Mouse (Mus musculus) heart, embryonic 14.5 days (tissue): ENCODE results near the gene 1700020D05Rik. TPM values are rescaled to one million over a fixed set of nuclear protein-coding genes. Genes with fewer than 3 reads are reported as not detected.
A peak's percentile ranks its signal among the peaks of the same experiment; 100 is the strongest.

Source experiments
- ATAC-seq: fragments of 200-750 bp; cut with Nextera tagmentation; 2 replicates; pipeline ENCODE4 v1.8.0; 2017; ENCODE audit warnings: low read depth, moderate TSS enrichment; ENCODE audit not compliant: insufficient number of reproducible peaks, insufficient read depth, low FRiP score
- H3K27ac ChIP-seq, 2 experiments: fragments of 200-500 bp in 1 of 2; fragments of 300-500 bp in 1 of 2; sonication (generic) in 1 of 2; replicated peaks in 1 of 2; 2 replicates each; pipeline ENCODE4 v1.5.1; 2012 to 2014; ENCODE audit warnings: low read depth in 2 of 2, low read length in 2 of 2, control low read depth in 1 of 2, mild to moderate bottlenecking in 1 of 2, mixed read lengths in 1 of 2; ENCODE audit not compliant: control insufficient read depth in 1 of 2, insufficient read depth in 1 of 2
- H3K27me3 ChIP-seq: fragments of 300-500 bp; sonication (generic); 2 replicates; pipeline ENCODE4 v1.6.1; 2014; ENCODE audit warnings: mild to moderate bottlenecking, low read length, control low read depth; ENCODE audit not compliant: control insufficient read depth, insufficient read depth
- H3K36me3 ChIP-seq: fragments of 300-500 bp; sonication (generic); 2 replicates; pipeline ENCODE4 v1.6.1; 2014; ENCODE audit warnings: mild to moderate bottlenecking, control low read depth, low read length, mixed read lengths; ENCODE audit not compliant: control insufficient read depth, insufficient read depth
- H3K4me1 ChIP-seq, 2 experiments: fragments of 200-500 bp in 1 of 2; fragments of 300-500 bp in 1 of 2; sonication (generic) in 1 of 2; 2 replicates each; pipeline ENCODE4 v1.6.1; 2012 to 2014; ENCODE audit warnings: low read length in 2 of 2, control low read depth in 1 of 2, mixed read lengths in 1 of 2; ENCODE audit not compliant: control insufficient read depth in 2 of 2, insufficient read depth in 2 of 2
- H3K4me2 ChIP-seq: fragments of 300-500 bp; sonication (generic); 2 replicates; pipeline ENCODE4 v1.6.1; 2014; ENCODE audit warnings: mild to moderate bottlenecking, low read length
- H3K4me3 ChIP-seq, 2 experiments: fragments of 200-500 bp in 1 of 2; fragments of 300-500 bp in 1 of 2; sonication (generic) in 1 of 2; 2 replicates each; pipeline ENCODE4 v1.5.1; 2012 to 2014; ENCODE audit warnings: low read length in 2 of 2, mild to moderate bottlenecking in 2 of 2, control low read depth in 1 of 2, low read depth in 1 of 2, moderate library complexity in 1 of 2; ENCODE audit not compliant: control insufficient read depth in 1 of 2, insufficient read depth in 1 of 2
- H3K9ac ChIP-seq: fragments of 300-500 bp; sonication (generic); 2 replicates; pipeline ENCODE4 v1.6.1; 2014; ENCODE audit warnings: mild to moderate bottlenecking, low read length
- H3K9me3 ChIP-seq: fragments of 300-500 bp; sonication (generic); 2 replicates; pipeline ENCODE4 v1.6.1; 2016; ENCODE audit warnings: low read length, control low read depth; ENCODE audit not compliant: control insufficient read depth
- whole genome bisulfite sequencing: fragments of 180-500 bp; shearing (Covaris S2); extraction: QIAGEN DNeasy Blood & Tissue Kit; methylation state at CpG from one replicate; pipeline ENCODE4 v1.1.7; 2014; 5-methylcytosine and 5-hydroxymethylcytosine counted together
- polyA plus RNA-seq: library from polyadenylated mRNA; unstranded; fragments of >200 nt; fragmentation: Nextera tagmentation; extraction: Ambion mirVana; gene quantifications from 2 replicates; pipeline ENCODE4 v1.2.1, GENCODE M21; 2014

1700020D05Rik gene
- polyA plus RNA-seq, 1 experiment from 2014 or later, result 0.20 TPM

- Histone ChIP-seq H3K27me3 (no peaks in the 10 kb centered on the region), H3K4me1 (peaks cover 11 to 24% of the 10 kb centered on the region in 2 experiments), H3K36me3 (peaks cover 51% of the 10 kb centered on the region), H3K9me3 (no peaks in the 10 kb centered on the region), H3K4me3 (peak within 1 kb of the TSS; percentile 58 to 70), H3K27ac (peak within 1 kb of the TSS; percentile 99 to 100), H3K9ac (peak within 1 kb of the TSS; percentile 84), H3K4me2 (peak within 1 kb of the TSS; percentile 92)
- under 1% methylated on average over 39 of the region's 39 CpGs for WGBS
- ATAC-seq, result peak; percentile 80
Measured at GRCm38 (mm10) chr19:5487768-5488550, 15.6 kb downstream of the 1700020D05Rik start, which contains the start of gene Mus81. Gene Mus81, minus strand, starts transcription at chr19:5488402.

GRCm38 (mm10) chr19:5486771-5487170 is 16.8 kb downstream of the 1700020D05Rik start:
- Histone ChIP-seq H3K9ac (no peak overlapping the region; the same call in 1 of the 2 replicates), H3K4me2 (peak overlapping the region; percentile 92), H3K9me3 (no peaks in the 10 kb centered on the region)

GRCm38 (mm10) chr19:5486286-5486685 is 17.3 kb downstream of the 1700020D05Rik start:
- Histone ChIP-seq H3K9me3 (no peaks in the 10 kb centered on the region), H3K4me2 (no peak overlapping the region), H3K4me1 (peaks cover 11 to 13% of the 10 kb centered on the region in 2 experiments), H3K9ac (no peak overlapping the region; the same call in 1 of the 2 replicates), H3K36me3 (peaks cover 54% of the 10 kb centered on the region), H3K27ac (peak overlapping the region in 1 of 2 experiments; percentile 6; a peak in 1 of 4 replicates), H3K27me3 (no peaks in the 10 kb centered on the region), H3K4me3 (no peak overlapping the region)
- ATAC-seq, result no peak
- WGBS, result 85% methylated on average over 8 of the region's 8 CpGs

More at GRCm38 (mm10) chr19:5486771-5487170, 16.8 kb downstream of the 1700020D05Rik start:
- Histone ChIP-seq H3K4me1 (peaks cover 11 to 14% of the 10 kb centered on the region in 2 experiments), H3K36me3 (peaks cover 51% of the 10 kb centered on the region), H3K4me3 (no peak overlapping the region), H3K27ac (peak overlapping the region in 1 of 2 experiments; percentile 100; a peak in 1 of 4 replicates), H3K27me3 (no peaks in the 10 kb centered on the region)
- 77% methylated on average over 4 of the region's 4 CpGs for WGBS
- no peak for ATAC-seq

GRCm38 (mm10) chr19:5485821-5486220 is 17.8 kb downstream of the 1700020D05Rik start:
- no peaks in the 10 kb centered on the region for H3K27me3 ChIP-seq
- WGBS, result 90% methylated on average over 7 of the region's 7 CpGs
- no peak for ATAC-seq
- H3K4me1 ChIP-seq, result peaks cover 11 to 13% of the 10 kb centered on the region in 2 experiments
- no peaks in the 10 kb centered on the region for H3K9me3 ChIP-seq
- H3K4me2 ChIP-seq, result no peak overlapping the region
- no peak overlapping the region for H3K27ac ChIP-seq
- no peak overlapping the region for H3K9ac ChIP-seq
- H3K36me3 ChIP-seq, result peaks cover 58% of the 10 kb centered on the region
- no peak overlapping the region for H3K4me3 ChIP-seq

GRCm38 (mm10) chr19:5485371-5485770 is 18.2 kb downstream of the 1700020D05Rik start:
- H3K4me3 ChIP-seq, result no peak overlapping the region

GRCm38 (mm10) chr19:5484496-5484895 is 19.1 kb downstream of the 1700020D05Rik start:
- peaks cover 71% of the 10 kb centered on the region for H3K36me3 ChIP-seq

More at GRCm38 (mm10) chr19:5485371-5485770, 18.2 kb downstream of the 1700020D05Rik start:
- Histone ChIP-seq H3K9me3 (no peaks in the 10 kb centered on the region), H3K4me1 (peaks cover 11 to 13% of the 10 kb centered on the region in 2 experiments), H3K4me2 (no peak overlapping the region), H3K36me3 (peaks cover 63% of the 10 kb centered on the region), H3K27ac (no peak overlapping the region), H3K27me3 (no peaks in the 10 kb centered on the region), H3K9ac (no peak overlapping the region)
- no peak for ATAC-seq
- WGBS, result 90% methylated on average over 8 of the region's 8 CpGs

GRCm38 (mm10) chr19:5483386-5484359 is 19.9 kb downstream of the 1700020D05Rik start:
- H3K4me1 ChIP-seq, result peaks cover 5 to 13% of the 10 kb centered on the region in 2 experiments
- H3K4me2 ChIP-seq, result no peak overlapping the region
- H3K27ac ChIP-seq, result no peak overlapping the region
- H3K36me3 ChIP-seq, result peaks cover 79% of the 10 kb centered on the region
- no peak for ATAC-seq
- no peaks in the 10 kb centered on the region for H3K9me3 ChIP-seq
- WGBS, result 91% methylated on average over 19 of the region's 19 CpGs
- H3K27me3 ChIP-seq, result no peaks in the 10 kb centered on the region
- H3K9ac ChIP-seq, result no peak overlapping the region
- H3K4me3 ChIP-seq, result no peak overlapping the region

More at GRCm38 (mm10) chr19:5484496-5484895, 19.1 kb downstream of the 1700020D05Rik start:
- no peak overlapping the region for H3K4me2 ChIP-seq
- H3K27ac ChIP-seq, result no peak overlapping the region
- WGBS, result 79% methylated on average over 5 of the region's 5 CpGs
- peaks cover 9 to 13% of the 10 kb centered on the region in 2 experiments for H3K4me1 ChIP-seq
- no peak overlapping the region for H3K9ac ChIP-seq
- no peak overlapping the region for H3K4me3 ChIP-seq
- no peaks in the 10 kb centered on the region for H3K27me3 ChIP-seq
- no peaks in the 10 kb centered on the region for H3K9me3 ChIP-seq
- ATAC-seq, result no peak
